Mouse (Mus musculus) thymus, adult 2 months (tissue): Measurements from ENCODE around the gene Myh3.

Experiments used
- CTCF ChIP-seq: fragments of 200-500 bp; IDR thresholded peaks from 2 replicates; pipeline ENCODE4 v1.5.1; 2012; ENCODE audit warnings: mild to moderate bottlenecking, control low read depth, low read length, moderate library complexity, borderline replicate concordance; ENCODE audit not compliant: control insufficient read depth, poor library complexity, insufficient read depth; ENCODE audit errors: extremely low read depth
- POLR2A ChIP-seq: fragments of 200-500 bp; IDR thresholded peaks from 2 replicates; pipeline ENCODE4 v1.6.1; 2012; ENCODE audit warnings: mild to moderate bottlenecking, low read length, control low read depth, moderate library complexity; ENCODE audit not compliant: control insufficient read depth, poor library complexity, insufficient read depth; ENCODE audit errors: extremely low read depth

DNA sequence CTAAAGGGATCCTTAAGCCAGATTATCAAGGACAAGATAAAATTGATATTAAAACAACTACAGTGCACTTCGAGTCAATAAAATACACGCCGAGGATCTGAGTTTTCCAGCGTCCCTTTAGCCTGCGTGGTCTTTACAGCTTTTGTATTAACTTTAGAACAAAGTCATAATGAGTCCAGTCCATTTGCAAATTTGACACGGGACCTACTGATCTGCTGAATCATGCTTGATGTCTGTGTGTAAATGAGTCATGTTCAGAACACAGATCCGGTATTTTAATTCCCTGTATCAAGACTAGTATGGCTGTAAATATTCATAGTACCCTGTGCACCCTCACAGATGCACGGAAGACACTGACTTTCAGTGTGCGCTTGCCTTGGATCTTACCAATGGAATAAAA lies 41.2 kb upstream of the Myh3 start:
- TF ChIP-seq CTCF, result no peak
- TF ChIP-seq POLR2A, result no peak
